Mouse (Mus musculus) spleen, postnatal 10 days (tissue): ENCODE measurements around the gene Btbd35f15.
"Not testable (repeated sequence)": the region's sequence is repeated elsewhere in the genome, so short reads cannot be mapped to it uniquely, and the experiment has no call there.

Source experiments
- DNase-seq, 2 experiments: peaks; one replicate each; pipeline ENCODE4 v3.0.0; 2021 to 2022; ENCODE audit warnings: low spot score in 2 of 2

Gene Btbd35f15

DNA sequence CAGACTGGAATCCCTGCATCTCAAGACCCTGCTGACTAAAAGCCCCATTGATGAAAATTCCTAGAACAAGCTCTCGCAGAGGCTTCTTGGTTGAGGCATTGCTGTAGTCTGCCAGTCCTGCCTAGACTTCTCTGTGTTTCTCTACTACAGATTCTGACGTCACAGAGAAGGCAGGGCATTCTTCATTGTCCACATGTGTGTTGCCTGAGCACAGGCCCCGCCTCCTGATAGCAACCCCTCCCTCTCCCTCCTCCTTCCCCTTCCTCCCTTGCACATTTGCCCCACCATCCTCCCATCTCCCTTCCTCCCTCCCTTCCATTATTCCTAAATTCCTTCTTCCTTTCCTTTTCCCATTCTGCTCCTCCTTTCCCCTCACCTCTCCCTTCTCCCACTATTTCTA, at the start of gene Btbd35f15:
TSS of gene Btbd35f15 (minus strand) at position 101 of the 400 bp plus-strand sequence.
- DNase-seq: not testable (repeated sequence)
